Mouse (Mus musculus): Measurements from ENCODE around the gene Araf. TPM values are rescaled to one million over a fixed set of nuclear protein-coding genes. Genes with fewer than 3 reads are reported as not detected.

Araf gene
- polyA plus RNA-seq, 1 experiment, result 71.7 TPM

DNA sequence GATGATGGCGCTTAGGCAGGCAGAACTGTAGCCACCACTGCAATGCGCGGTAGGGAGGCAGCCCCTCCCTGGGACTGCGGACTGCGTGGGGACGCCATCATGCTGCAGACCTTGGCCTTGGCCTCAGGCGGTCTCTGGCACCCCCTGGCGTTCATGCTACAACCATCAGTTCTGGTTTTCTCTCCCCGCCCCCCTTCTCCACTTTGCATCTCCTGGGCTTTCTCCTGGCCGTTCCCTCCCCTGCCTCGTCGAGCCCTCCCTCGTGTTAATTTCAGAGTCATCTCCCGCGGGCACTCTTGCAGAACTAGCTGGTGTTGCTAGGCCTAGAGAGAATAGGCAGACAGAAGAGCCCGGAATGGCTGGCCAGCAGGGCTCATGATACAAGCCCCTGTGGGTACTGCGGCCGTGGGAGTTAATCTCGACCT is 21.6 kb downstream of the Araf start:
- H3K27ac ChIP-seq (ENCODE audit: control insufficient read depth, insufficient read depth, low read depth, low read length, poor library complexity), result no peak overlapping the region
- peak overlapping the region; percentile 19 for H3K4me3 ChIP-seq (replicated peaks; ENCODE audit: control insufficient read depth, low read depth, low read length)
- TF ChIP-seq CTCF (IDR thresholded peaks at IDR 0.05; ENCODE audit: control insufficient read depth, insufficient read depth, low read length), result peak; percentile 79
- TF ChIP-seq POLR2A (IDR thresholded peaks at IDR 0.05; ENCODE audit: borderline replicate concordance, control insufficient read depth, low read depth, low read length), result no peak
- WGBS, result 13% methylated on average over 19 of the region's 19 CpGs
- peaks cover 1% of the 10 kb centered on the region; the same call in 1 of the 2 replicates for H3K4me1 ChIP-seq (ENCODE audit: control insufficient read depth, insufficient read depth, low read length)

DNA sequence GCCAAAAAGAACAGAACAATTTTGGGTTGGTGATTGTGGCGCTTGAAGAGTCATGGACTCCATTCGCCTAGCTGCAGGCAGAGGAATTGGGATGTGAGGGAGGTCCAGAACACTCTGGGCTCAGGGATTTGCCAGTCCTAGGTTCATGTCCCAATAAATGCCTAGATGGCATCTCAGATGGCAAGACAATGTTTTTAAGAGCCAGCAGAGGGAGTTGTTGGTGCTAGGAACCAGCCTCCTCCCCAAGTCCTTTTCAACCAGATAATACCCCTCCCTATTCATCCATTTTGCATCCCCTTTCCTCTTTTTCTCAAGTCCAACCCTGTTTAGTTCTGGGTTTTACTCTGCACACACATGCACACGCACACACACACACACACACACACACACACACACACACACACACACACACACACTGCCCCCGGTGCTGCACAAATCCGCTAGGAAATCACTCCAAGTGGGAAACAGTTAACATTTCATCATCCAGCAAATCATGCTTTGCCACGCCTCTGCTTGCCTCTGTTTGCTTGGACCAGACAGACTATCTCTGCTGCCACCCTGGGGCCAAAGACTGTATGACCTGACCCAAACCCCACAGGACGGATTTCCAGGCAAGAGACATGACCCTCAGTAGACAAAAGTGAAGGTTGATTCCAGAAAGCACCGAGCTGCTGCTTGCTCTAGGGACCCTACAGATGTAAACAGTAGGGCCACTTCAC is 22.3 kb downstream of the Araf start:
- peaks cover 1% of the 10 kb centered on the region; the same call in 1 of the 2 replicates for H3K4me1 ChIP-seq (ENCODE audit: control insufficient read depth, insufficient read depth, low read length)
- no peak overlapping the region for H3K27ac ChIP-seq (ENCODE audit: control insufficient read depth, insufficient read depth, low read depth, low read length, poor library complexity)
- no peak for TF ChIP-seq POLR2A (IDR thresholded peaks at IDR 0.05; ENCODE audit: borderline replicate concordance, control insufficient read depth, low read depth, low read length)
- TF ChIP-seq CTCF (IDR thresholded peaks at IDR 0.05; ENCODE audit: control insufficient read depth, insufficient read depth, low read length), result peak; percentile 52
- peak overlapping the region; percentile 34 for H3K4me3 ChIP-seq (replicated peaks; ENCODE audit: control insufficient read depth, low read depth, low read length)
- 19% methylated on average over 8 of the region's 8 CpGs for WGBS

DNA sequence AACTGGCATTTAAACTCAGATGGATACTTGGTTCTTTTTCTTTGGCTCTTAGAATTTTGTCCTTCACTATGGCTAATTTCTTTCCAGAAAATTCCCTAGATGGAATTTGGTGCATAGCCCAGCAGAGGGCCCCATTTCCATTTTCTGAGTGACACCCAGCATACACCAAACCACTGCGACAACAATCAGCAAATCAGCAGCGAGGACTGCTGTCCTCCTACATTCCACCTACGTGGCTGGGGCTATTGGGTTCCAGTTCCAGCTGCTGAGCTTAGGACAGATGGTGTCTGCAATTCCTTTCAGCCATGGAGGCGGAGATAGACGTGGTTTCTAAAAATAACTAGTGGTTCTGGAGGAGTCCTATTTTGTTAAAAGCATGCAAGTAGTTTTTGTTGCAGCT is 31.3 kb downstream of the Araf start:
- no peak for TF ChIP-seq CTCF (IDR thresholded peaks at IDR 0.05; ENCODE audit: control insufficient read depth, insufficient read depth, low read length)
- no peak for TF ChIP-seq POLR2A (IDR thresholded peaks at IDR 0.05; ENCODE audit: borderline replicate concordance, control insufficient read depth, low read depth, low read length)
- WGBS, result 23% methylated on average over 5 of the region's 5 CpGs
- H3K4me3 ChIP-seq (replicated peaks; ENCODE audit: control insufficient read depth, low read depth, low read length), result no peak overlapping the region
- H3K27ac ChIP-seq (ENCODE audit: control insufficient read depth, insufficient read depth, low read depth, low read length, poor library complexity), result no peak overlapping the region
- H3K4me1 ChIP-seq (ENCODE audit: control insufficient read depth, insufficient read depth, low read length), result no peaks in the 10 kb centered on the region

DNA sequence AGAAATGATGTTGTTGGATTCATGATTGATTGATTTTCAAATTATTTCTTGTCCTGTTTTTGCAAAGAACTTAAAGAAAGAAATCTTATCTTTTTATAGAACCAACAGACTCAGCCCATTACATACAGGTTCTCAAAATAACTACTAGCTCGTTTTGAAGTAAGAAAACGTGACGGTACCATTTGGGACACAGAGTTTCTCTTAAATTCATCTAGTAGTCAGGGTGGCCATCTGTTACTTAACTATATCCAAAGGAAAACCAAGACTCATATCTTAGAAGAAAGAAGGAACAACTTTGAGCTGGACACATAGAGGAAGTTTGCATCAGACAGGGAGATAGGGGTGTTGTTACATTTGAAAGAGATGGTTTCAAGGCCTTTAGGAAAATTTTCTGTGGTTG is 49.6 kb downstream of the Araf start:
- Histone ChIP-seq H3K27ac (ENCODE audit: control insufficient read depth, insufficient read depth, low read depth, low read length, poor library complexity) (no peak overlapping the region), H3K4me3 (replicated peaks; ENCODE audit: control insufficient read depth, low read depth, low read length) (no peak overlapping the region), H3K4me1 (ENCODE audit: control insufficient read depth, insufficient read depth, low read length) (no peaks in the 10 kb centered on the region)
- TF ChIP-seq POLR2A (IDR thresholded peaks at IDR 0.05; ENCODE audit: borderline replicate concordance, control insufficient read depth, low read depth, low read length), result no peak
- TF ChIP-seq CTCF (IDR thresholded peaks at IDR 0.05; ENCODE audit: control insufficient read depth, insufficient read depth, low read length), result no peak
- 86% methylated on average over 3 of the region's 3 CpGs for WGBS

DNA sequence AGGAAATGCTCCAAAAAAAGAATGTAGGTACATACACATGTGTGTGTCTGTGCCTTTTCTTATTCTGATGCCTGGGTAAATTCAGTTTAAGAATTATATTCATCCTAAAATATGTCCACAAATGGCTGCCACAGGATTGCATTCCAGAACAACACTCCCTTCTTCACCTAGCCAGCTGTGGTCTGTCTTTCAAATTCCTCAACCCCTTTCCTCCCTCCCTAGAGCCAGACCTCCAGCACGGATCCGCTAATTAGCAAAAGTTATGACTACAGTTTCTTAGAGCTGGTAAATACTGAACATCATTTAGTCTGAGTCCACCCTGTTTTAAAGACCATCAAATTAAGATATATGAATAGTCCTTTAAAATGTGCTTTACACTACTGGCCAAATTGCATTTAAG is 50.2 kb downstream of the Araf start:
- H3K4me1 ChIP-seq (ENCODE audit: control insufficient read depth, insufficient read depth, low read length), result no peaks in the 10 kb centered on the region
- 22% methylated on average over 2 of the region's 2 CpGs for WGBS
- H3K4me3 ChIP-seq (replicated peaks; ENCODE audit: control insufficient read depth, low read depth, low read length), result no peak overlapping the region
- no peak overlapping the region for H3K27ac ChIP-seq (ENCODE audit: control insufficient read depth, insufficient read depth, low read depth, low read length, poor library complexity)
- TF ChIP-seq CTCF (IDR thresholded peaks at IDR 0.05; ENCODE audit: control insufficient read depth, insufficient read depth, low read length), result no peak
- TF ChIP-seq POLR2A (IDR thresholded peaks at IDR 0.05; ENCODE audit: borderline replicate concordance, control insufficient read depth, low read depth, low read length), result no peak

DNA sequence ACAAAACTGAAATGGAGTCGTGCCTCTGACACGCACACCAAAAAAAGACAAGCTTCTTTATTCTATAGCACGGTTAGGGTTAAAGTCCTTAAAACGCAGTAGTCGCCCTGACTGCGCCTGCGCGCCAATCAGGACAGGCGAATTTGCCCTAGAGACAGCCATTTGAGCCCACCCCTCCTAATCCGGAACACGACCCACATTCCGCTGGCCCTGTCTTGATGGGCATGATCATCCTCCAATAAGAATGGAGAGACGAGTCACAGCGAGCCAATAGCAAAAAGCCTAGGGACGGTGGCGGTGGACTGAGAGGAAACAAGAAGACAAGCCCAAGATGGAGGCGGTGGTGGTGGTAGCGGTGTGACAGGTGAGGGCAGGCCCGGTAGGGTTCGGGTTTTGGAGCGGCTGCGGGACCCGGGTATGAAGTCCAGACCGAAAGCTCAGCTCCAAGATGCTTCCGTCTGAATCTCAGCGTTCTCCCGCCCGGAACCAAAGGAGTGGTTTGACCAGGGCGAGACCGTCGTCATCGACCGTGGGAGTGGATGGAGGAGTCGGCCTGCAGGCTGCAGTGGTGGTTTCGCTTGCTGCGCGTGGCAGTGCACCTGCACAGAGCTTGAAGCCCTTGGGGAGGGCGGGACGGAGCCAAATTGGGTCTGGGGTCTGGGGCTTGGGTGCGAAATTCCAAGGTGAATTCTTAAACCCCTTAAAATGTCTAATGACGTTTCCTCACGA is 50.8 kb downstream of the Araf start:
- Histone ChIP-seq H3K4me3 (replicated peaks; ENCODE audit: control insufficient read depth, low read depth, low read length) (peak overlapping the region; percentile 81), H3K27ac (ENCODE audit: control insufficient read depth, insufficient read depth, low read depth, low read length, poor library complexity) (peak overlapping the region; percentile 34; the same call in 1 of the 2 replicates), H3K4me1 (ENCODE audit: control insufficient read depth, insufficient read depth, low read length) (no peaks in the 10 kb centered on the region)
- TF ChIP-seq POLR2A (IDR thresholded peaks at IDR 0.05; ENCODE audit: borderline replicate concordance, control insufficient read depth, low read depth, low read length) (peak; percentile 68; the same call in 1 of the 2 replicates), CTCF (IDR thresholded peaks at IDR 0.05; ENCODE audit: control insufficient read depth, insufficient read depth, low read length) (no peak)
- WGBS, result 12% methylated on average over 42 of the region's 42 CpGs

DNA sequence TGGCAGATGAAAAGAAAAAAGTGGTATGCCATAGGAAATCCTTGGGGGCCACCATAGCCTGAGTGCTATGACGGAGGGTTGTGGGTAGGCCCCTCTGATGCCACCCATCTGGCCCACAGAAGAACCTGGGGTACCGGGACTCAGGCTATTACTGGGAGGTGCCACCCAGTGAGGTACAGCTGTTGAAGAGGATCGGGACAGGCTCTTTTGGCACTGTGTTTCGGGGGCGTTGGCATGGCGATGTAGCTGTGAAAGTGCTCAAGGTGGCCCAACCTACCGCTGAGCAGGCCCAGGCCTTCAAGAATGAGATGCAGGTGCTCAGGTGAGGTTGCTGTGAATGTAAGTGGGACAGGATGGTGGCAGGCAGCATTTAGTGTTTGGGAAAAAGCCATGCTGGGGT is 56.2 kb downstream of the Araf start:
- no peak overlapping the region for H3K27ac ChIP-seq (ENCODE audit: control insufficient read depth, insufficient read depth, low read depth, low read length, poor library complexity)
- H3K4me1 ChIP-seq (ENCODE audit: control insufficient read depth, insufficient read depth, low read length), result no peaks in the 10 kb centered on the region
- WGBS, result 97% methylated on average over 7 of the region's 7 CpGs
- no peak for TF ChIP-seq POLR2A (IDR thresholded peaks at IDR 0.05; ENCODE audit: borderline replicate concordance, control insufficient read depth, low read depth, low read length)
- TF ChIP-seq CTCF (IDR thresholded peaks at IDR 0.05; ENCODE audit: control insufficient read depth, insufficient read depth, low read length), result no peak
- H3K4me3 ChIP-seq (replicated peaks; ENCODE audit: control insufficient read depth, low read depth, low read length), result no peak overlapping the region

DNA sequence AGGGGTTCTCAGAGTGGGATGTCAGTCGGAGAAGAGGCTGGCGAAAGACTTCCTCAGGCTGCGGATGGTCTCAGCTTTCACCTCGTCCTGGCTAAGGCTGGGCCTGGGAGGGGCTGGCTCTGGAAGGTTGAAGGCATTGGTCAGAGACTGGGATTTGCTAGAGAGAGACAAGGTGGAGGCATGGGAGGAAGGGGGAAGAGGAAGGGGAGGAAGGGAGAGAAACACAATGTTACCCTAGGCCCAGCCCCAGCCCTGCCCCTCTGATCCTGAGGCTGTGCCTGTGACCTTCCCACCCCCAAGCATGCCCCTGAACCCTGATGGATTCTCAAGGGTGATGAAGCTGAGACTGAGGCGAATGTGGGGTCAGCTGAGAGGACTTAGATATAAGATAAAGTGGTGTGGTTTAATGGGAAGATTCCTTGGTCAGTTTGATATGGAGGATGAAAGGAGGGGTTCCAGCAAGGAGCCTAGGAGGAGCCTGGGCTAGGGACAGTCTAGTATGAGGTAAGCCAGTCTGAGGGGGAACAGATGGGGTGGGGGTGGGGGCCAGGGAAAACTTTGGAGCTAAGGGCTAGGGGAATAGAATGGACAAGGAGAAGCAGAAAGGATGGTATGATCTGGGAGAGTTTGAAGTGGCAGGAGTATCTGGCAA is 64.0 kb downstream of the Araf start:
- TF ChIP-seq POLR2A (IDR thresholded peaks at IDR 0.05; ENCODE audit: borderline replicate concordance, control insufficient read depth, low read depth, low read length) (no peak), CTCF (IDR thresholded peaks at IDR 0.05; ENCODE audit: control insufficient read depth, insufficient read depth, low read length) (no peak)
- 55% methylated on average over 5 of the region's 5 CpGs for WGBS
- Histone ChIP-seq H3K4me3 (replicated peaks; ENCODE audit: control insufficient read depth, low read depth, low read length) (no peak overlapping the region), H3K4me1 (ENCODE audit: control insufficient read depth, insufficient read depth, low read length) (no peaks in the 10 kb centered on the region; the same call in 1 of the 2 replicates), H3K27ac (ENCODE audit: control insufficient read depth, insufficient read depth, low read depth, low read length, poor library complexity) (no peak overlapping the region)
